Mouse (Mus musculus) heart, postnatal 25 days (tissue): ENCODE data around the gene Fetub. TPM values are rescaled to one million over a fixed set of nuclear protein-coding genes. Genes with fewer than 3 reads are reported as not detected.

Source experiments
- DNase-seq: peaks from one replicate; pipeline ENCODE4 v3.0.0; 2022; ENCODE audit warnings: low spot score
- intact Hi-C: fragments of 180-260 bp; cut with DNase I; formaldehyde crosslinking; loops from one replicate; pipeline ENCODE4 v1.15.1; 2025
- total RNA-seq, 2 experiments: library from RNA; stranded (reverse); gene quantifications; 2 replicates each; pipeline ENCODE4 v1.2.3; 2021

Fetub gene
- total RNA-seq, 2 experiments from 2014 or later: 0.21 TPM; not detected in 1

GRCm38 (mm10) chr16:22955397-22956084 lies 37.4 kb downstream of the Fetub start:
- intact Hi-C loops: no loop called here
- no peak for DNase-seq

GRCm38 (mm10) chr16:22956085-22956439 lies 37.9 kb downstream of the Fetub start:
- DNase-seq: no peak
- intact Hi-C loops: no loop called here

- DNase-seq: no peak
- intact Hi-C loops: no loop called here
Measured at GRCm38 (mm10) chr16:22961073-22961472, 42.9 kb downstream of the Fetub start.

- intact Hi-C loops: no loop called here
- DNase-seq: no peak
Measured at GRCm38 (mm10) chr16:22962256-22962655, 44.1 kb downstream of the Fetub start.

GRCm38 (mm10) chr16:22963293-22963692 lies 45.2 kb downstream of the Fetub start:
- no peak for DNase-seq
- intact Hi-C loops: no loop called here

GRCm38 (mm10) chr16:22967383-22968030 lies 49.4 kb downstream of the Fetub start:
- no peak for DNase-seq
- intact Hi-C loops: no loop called here

Other genes starting within 250 kb of the Fetub start
- gene Crygs, start 106.8 kb upstream of the Fetub start, total RNA-seq: not detected
- gene Tbccd1, start 60.7 kb upstream of the Fetub start, total RNA-seq: 10 to 100 TPM; 11.1 to 13.4 TPM
- gene Dnajb11, start 60.5 kb upstream of the Fetub start, total RNA-seq: 10 to 100 TPM; 54.0 to 65.7 TPM
- 10 to 100 TPM in 1 of 2 experiments, 1 to 10 TPM in 1; 9.7 to 11.6 TPM for gene Ahsg, start 27.1 kb upstream of the Fetub start, total RNA-seq
- not detected for gene Hrg, start 32.7 kb downstream of the Fetub start, total RNA-seq
- under 1 TPM in 1 of 2 experiments, not detected in 1; 0.22 TPM for gene Kng2, start 111.1 kb downstream of the Fetub start, total RNA-seq
- not detected for gene Kng1, start 139.5 kb downstream of the Fetub start, total RNA-seq
- gene Eif4a2, start 189.1 kb downstream of the Fetub start, total RNA-seq: 100 to 1,000 TPM; 300 to 346 TPM
- gene Rfc4, start 209.4 kb downstream of the Fetub start, total RNA-seq: 1 to 10 TPM; 6.6 to 6.8 TPM
- 10 to 100 TPM in 1 of 2 experiments, 1 to 10 TPM in 1; 3.0 to 11.3 TPM for gene Adipoq, start 228.2 kb downstream of the Fetub start, total RNA-seq